Mouse (Mus musculus): Measurements from ENCODE around the gene Fbxo34.

- no peak for TF ChIP-seq POLR2A (IDR thresholded peaks at IDR 0.05; ENCODE audit: borderline replicate concordance, insufficient read depth, low read length)
- no peak for TF ChIP-seq CTCF (IDR thresholded peaks at IDR 0.05; ENCODE audit: borderline replicate concordance, insufficient read depth, low read depth, low read length)
These were observed 46.9 kb downstream of the Fbxo34 start for GRCm38 (mm10) chr14:47497166-47497565.

All from cerebellum, adult 2 months (tissue).